ENCODE assay signal across 20 mouse cellular contexts in genomic region chr1:170802669-170803068, GRCm38 (mm10).
DNase-seq lines count a peak whose midpoint lies in the region; ATAC-seq lines count a peak whose summit lies in the region.
"Had no signal": no experiment of that assay in that cellular context is flagged by ENCODE, and none has a peak within 500 bp of the region (broad histone marks: within the 10 kb centered on the region; RNA-seq: fewer than 3 reads in every experiment).

No protein-coding gene starts in this region.

- no peak for ATAC-seq in heart, embryonic 11.5 days (replicated peaks; ENCODE audit: insufficient number of reproducible peaks, low FRiP score, low TSS enrichment)
- ATAC-seq in heart, embryonic 15.5 days (replicated peaks; ENCODE audit: insufficient number of reproducible peaks, insufficient read depth, low FRiP score, low read depth), result no peak; the same call in 1 of the 2 replicates
- ATAC-seq in heart, embryonic 16.5 days (replicated peaks; ENCODE audit: extremely low read depth, insufficient read depth, low FRiP score), result peak; percentile 45; the same call in 1 of the 2 replicates
- no peak for ATAC-seq in midbrain, embryonic 16.5 days
- ATAC-seq: forebrain, embryonic 15.5 days; intestine, embryonic 15.5 days had no signal

- no peaks in the 10 kb centered on the region for H3K9me3 ChIP-seq in heart, embryonic 11.5 days (replicated peaks; ENCODE audit: control insufficient read depth, low read length)
- H3K9me3 ChIP-seq in heart, embryonic 15.5 days (replicated peaks), result no peaks in the 10 kb centered on the region
- H3K9me3 ChIP-seq in heart, embryonic 16.5 days (replicated peaks; ENCODE audit: control insufficient read depth, low read length), result no peaks in the 10 kb centered on the region
- no peaks in the 10 kb centered on the region for H3K9me3 ChIP-seq in midbrain, embryonic 16.5 days (replicated peaks; ENCODE audit: control insufficient read depth, low read length, poor library complexity, severe bottlenecking)
- H3K9me3 ChIP-seq: embryonic facial prominence, embryonic 12.5 days; forebrain, embryonic 15.5 days; G1E; hindbrain, embryonic 10.5 days; intestine, embryonic 15.5 days; kidney, embryonic 15.5 days had no signal

- 35% methylated on average over 7 of the region's 7 CpGs for WGBS in heart, embryonic 11.5 days (ENCODE audit: insufficient replicate concordance)
- WGBS in heart, embryonic 15.5 days, result 30% methylated on average over 7 of the region's 7 CpGs
- WGBS in heart, embryonic 16.5 days, result 23% methylated on average over 7 of the region's 7 CpGs
- WGBS in midbrain, embryonic 16.5 days, result 68% methylated on average over 7 of the region's 7 CpGs

- H3K9ac ChIP-seq in heart, embryonic 11.5 days (ENCODE audit: low read depth, low read length), result no peak overlapping the region
- no peak overlapping the region for H3K9ac ChIP-seq in heart, embryonic 15.5 days
- no peak overlapping the region for H3K9ac ChIP-seq in heart, embryonic 16.5 days (ENCODE audit: low read length)
- H3K9ac ChIP-seq in midbrain, embryonic 16.5 days (ENCODE audit: low read depth, low read length), result no peak overlapping the region
- H3K9ac ChIP-seq: embryonic facial prominence, embryonic 12.5 days; forebrain, embryonic 15.5 days; hindbrain, embryonic 14.5 days; intestine, embryonic 15.5 days; kidney, embryonic 15.5 days had no signal

- intact Hi-C loops in heart, postnatal 36 days (cut with DNase I), result no loop called here

- H3K4me3 ChIP-seq in heart, embryonic 11.5 days (ENCODE audit: low read depth, low read length), result no peak overlapping the region
- no peak overlapping the region for H3K4me3 ChIP-seq in heart, embryonic 15.5 days
- H3K4me3 ChIP-seq in heart, embryonic 16.5 days (ENCODE audit: low read length), result no peak overlapping the region
- no peak overlapping the region for H3K4me3 ChIP-seq in midbrain, embryonic 16.5 days (ENCODE audit: low read depth, low read length)
- H3K4me3 ChIP-seq: embryonic facial prominence, embryonic 12.5 days; forebrain, embryonic 15.5 days; hindbrain, embryonic 10.5 days; intestine, embryonic 15.5 days; kidney, embryonic 15.5 days had no signal

- no peak for DNase-seq in heart, adult 8-10 months (ENCODE audit: low spot score)
- no peak for DNase-seq in heart, postnatal 36 days
- peak; percentile 11 for DNase-seq in adipocyte (ENCODE audit: low spot score)
- DNase-seq: adrenal gland, postnatal 10 days; cerebellum, adult 11-12 months; cerebellum, adult 9-10 months; cerebellum, postnatal 25 days; gastrocnemius, postnatal 14 days; kidney, adult 18-20 months had no signal

- peak overlapping the region; percentile 16 for H3K27ac ChIP-seq in heart, embryonic 11.5 days (ENCODE audit: low read depth, low read length)
- H3K27ac ChIP-seq in heart, embryonic 15.5 days, result peak overlapping the region; percentile 71
- H3K27ac ChIP-seq in heart, embryonic 16.5 days (ENCODE audit: low read length), result peak overlapping the region; percentile 50
- H3K27ac ChIP-seq in midbrain, embryonic 16.5 days (ENCODE audit: low read length), result no peak overlapping the region
- H3K27ac ChIP-seq: embryonic facial prominence, embryonic 12.5 days; forebrain, embryonic 15.5 days; hindbrain, embryonic 10.5 days; hindbrain, embryonic 14.5 days; intestine, embryonic 15.5 days; kidney, embryonic 15.5 days had no signal

- no peaks in the 10 kb centered on the region; the same call in 1 of the 2 replicates for H3K4me1 ChIP-seq in heart, embryonic 11.5 days (ENCODE audit: control insufficient read depth, insufficient read depth, low read length)
- H3K4me1 ChIP-seq in heart, embryonic 15.5 days (replicated peaks), result peaks cover 11% of the 10 kb centered on the region
- H3K4me1 ChIP-seq in heart, embryonic 16.5 days (ENCODE audit: control insufficient read depth, insufficient read depth, low read length), result peaks cover 12% of the 10 kb centered on the region
- no peaks in the 10 kb centered on the region for H3K4me1 ChIP-seq in midbrain, embryonic 16.5 days (ENCODE audit: control insufficient read depth, insufficient read depth, low read length)
- H3K4me1 ChIP-seq: embryonic facial prominence, embryonic 12.5 days; forebrain, embryonic 15.5 days; intestine, embryonic 15.5 days; kidney, embryonic 15.5 days had no signal

- H3K36me3 ChIP-seq in heart, embryonic 11.5 days (ENCODE audit: control insufficient read depth, insufficient read depth, low read length), result no peaks in the 10 kb centered on the region
- H3K36me3 ChIP-seq in heart, embryonic 15.5 days, result 0 out of 2 replicates have a peak, but pooled peaks cover 2% of the 10 kb centered on the region
- H3K36me3 ChIP-seq in heart, embryonic 16.5 days (ENCODE audit: control insufficient read depth, insufficient read depth), result peaks cover 9% of the 10 kb centered on the region
- H3K36me3 ChIP-seq in midbrain, embryonic 16.5 days (ENCODE audit: control insufficient read depth, insufficient read depth, low read length), result 0 out of 2 replicates have a peak, but pooled peaks cover 2% of the 10 kb centered on the region
- H3K36me3 ChIP-seq: embryonic facial prominence, embryonic 12.5 days; intestine, embryonic 15.5 days had no signal

- no peaks in the 10 kb centered on the region for H3K27me3 ChIP-seq in heart, embryonic 11.5 days (ENCODE audit: control insufficient read depth, insufficient read depth, low read length)
- H3K27me3 ChIP-seq in heart, embryonic 15.5 days, result no peaks in the 10 kb centered on the region
- no peaks in the 10 kb centered on the region for H3K27me3 ChIP-seq in heart, embryonic 16.5 days (ENCODE audit: control insufficient read depth, insufficient read depth, low read length)
- no peaks in the 10 kb centered on the region for H3K27me3 ChIP-seq in midbrain, embryonic 16.5 days (ENCODE audit: control insufficient read depth, insufficient read depth, low read depth, low read length)
- H3K27me3 ChIP-seq: embryonic facial prominence, embryonic 12.5 days; forebrain, embryonic 15.5 days; intestine, embryonic 15.5 days; kidney, embryonic 15.5 days had no signal

- no peak overlapping the region for H3K4me2 ChIP-seq in heart, embryonic 11.5 days
- no peak overlapping the region for H3K4me2 ChIP-seq in heart, embryonic 15.5 days
- H3K4me2 ChIP-seq in heart, embryonic 16.5 days (ENCODE audit: low read depth, low read length), result no peak overlapping the region
- H3K4me2 ChIP-seq in midbrain, embryonic 16.5 days (ENCODE audit: low read length), result no peak overlapping the region
- H3K4me2 ChIP-seq: embryonic facial prominence, embryonic 12.5 days; forebrain, embryonic 15.5 days; hindbrain, embryonic 14.5 days; intestine, embryonic 15.5 days; kidney, embryonic 15.5 days had no signal
